Mouse (Mus musculus) bone marrow, adult 2 months (tissue): ENCODE measurements around the gene Pygl.

ENCODE experiments used
- CTCF ChIP-seq: fragments of 200-500 bp; IDR thresholded peaks from 2 replicates; pipeline ENCODE4 v1.5.1; 2011; ENCODE audit warnings: low read length, control low read depth; ENCODE audit not compliant: control insufficient read depth, insufficient read depth
- POLR2A ChIP-seq: fragments of 200-500 bp; IDR thresholded peaks from 2 replicates; pipeline ENCODE4 v1.6.1; 2011; ENCODE audit warnings: low read depth, mild to moderate bottlenecking, control low read depth, low read length, borderline replicate concordance; ENCODE audit not compliant: control insufficient read depth

DNA sequence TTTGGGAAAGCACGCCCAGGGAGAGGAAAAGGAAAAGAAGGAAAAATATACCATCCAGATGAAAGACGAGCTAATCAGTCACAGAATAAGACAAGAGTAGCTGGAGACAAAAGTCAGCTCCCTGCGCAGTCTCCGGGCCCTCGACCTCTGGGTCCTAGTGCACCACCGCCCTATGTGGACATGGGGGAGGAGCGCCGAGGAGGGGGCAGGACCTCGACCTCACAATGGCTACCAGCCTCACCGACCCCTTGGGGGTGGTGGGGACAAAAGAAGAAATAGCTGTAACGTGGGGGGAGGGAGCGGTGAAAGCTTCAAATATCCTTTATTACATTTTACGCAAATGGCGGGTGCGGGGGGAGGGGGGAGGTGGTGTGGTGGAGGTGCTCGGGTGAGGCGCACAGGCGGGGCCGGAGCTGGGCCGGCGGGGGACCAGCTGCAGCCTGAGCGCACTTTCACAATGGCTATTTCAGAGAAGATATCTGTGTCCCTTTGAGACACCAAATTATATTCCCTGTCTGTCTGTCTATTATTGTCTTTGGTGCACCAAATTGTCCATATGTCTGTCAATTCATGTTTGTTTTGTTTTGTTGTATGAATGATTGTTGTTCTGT, 47.0 kb downstream of the Pygl start:
- TF ChIP-seq CTCF (no peak), POLR2A (no peak)
